In the genomic region with DNA sequence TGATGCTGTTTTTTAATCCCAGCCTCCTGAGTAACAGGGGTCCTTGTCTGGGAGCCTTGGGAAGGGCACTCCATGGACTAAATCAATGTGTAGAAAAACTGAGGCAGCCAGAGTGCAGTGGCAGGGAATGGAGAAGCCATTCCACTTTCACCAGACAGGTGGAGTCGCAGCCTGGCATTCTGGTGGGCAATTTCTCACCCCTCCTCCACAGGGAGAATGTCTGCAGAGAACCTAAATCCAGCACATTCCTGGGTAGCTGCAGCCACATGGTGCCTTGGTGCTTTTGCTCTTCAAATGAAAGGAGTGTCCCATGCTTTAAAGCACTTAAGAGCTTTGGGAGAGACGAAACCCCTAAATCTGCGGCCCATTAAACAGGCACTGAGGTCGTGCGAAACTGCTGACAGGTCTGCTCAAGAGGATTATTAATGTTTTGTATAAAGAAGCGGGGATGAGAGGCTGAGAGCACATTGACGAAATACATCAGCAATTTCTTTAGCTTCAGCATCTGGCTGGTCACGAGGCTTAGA, we compare ENCODE assay signal across 19 mouse cellular contexts.
DNase-seq lines count a peak whose midpoint lies in the region; ATAC-seq and TF ChIP-seq lines count a peak whose summit lies in the region.
"Had no signal": no experiment of that assay in that cellular context is flagged by ENCODE, and none has a peak within 500 bp of the region (broad histone marks: within the 10 kb centered on the region; RNA-seq: fewer than 3 reads in every experiment).

No protein-coding gene starts in this region.

- H3K9me3 ChIP-seq in hindbrain, embryonic 12.5 days (replicated peaks) = no peaks in the 10 kb centered on the region
- no peaks in the 10 kb centered on the region for H3K9me3 ChIP-seq in hindbrain, embryonic 10.5 days
- H3K9me3 ChIP-seq in midbrain, embryonic 13.5 days = no peaks in the 10 kb centered on the region
- H3K9me3 ChIP-seq in midbrain, embryonic 11.5 days (ENCODE audit: control insufficient read depth, low read length) = no peaks in the 10 kb centered on the region
- H3K9me3 ChIP-seq in hindbrain, postnatal 0 days (ENCODE audit: low read length) = no peaks in the 10 kb centered on the region
- no peaks in the 10 kb centered on the region for H3K9me3 ChIP-seq in stomach, postnatal 0 days (ENCODE audit: control insufficient read depth, low read length)
- H3K9me3 ChIP-seq: embryonic facial prominence, embryonic 12.5 days; G1E; kidney, embryonic 15.5 days; limb, embryonic 12.5 days; lung, embryonic 15.5 days had no signal

- intact Hi-C loops in heart, postnatal 14 days (cut with DNase I) = no loop called here

- H3K4me1 ChIP-seq in hindbrain, embryonic 12.5 days = peaks cover 10% of the 10 kb centered on the region
- peaks cover 9% of the 10 kb centered on the region for H3K4me1 ChIP-seq in hindbrain, embryonic 10.5 days (replicated peaks)
- H3K4me1 ChIP-seq in midbrain, embryonic 13.5 days (replicated peaks) = peaks cover 15% of the 10 kb centered on the region
- peaks cover 7% of the 10 kb centered on the region; the same call in 1 of the 2 replicates for H3K4me1 ChIP-seq in midbrain, embryonic 11.5 days (ENCODE audit: control insufficient read depth, insufficient read depth, low read length)
- peaks cover 4% of the 10 kb centered on the region; the same call in 1 of the 2 replicates for H3K4me1 ChIP-seq in hindbrain, postnatal 0 days (ENCODE audit: insufficient read depth, low read length)
- no peaks in the 10 kb centered on the region for H3K4me1 ChIP-seq in stomach, postnatal 0 days (replicated peaks; ENCODE audit: control insufficient read depth, insufficient read depth)
- H3K4me1 ChIP-seq: lung, embryonic 15.5 days had no signal

- peak; percentile 57 for TF ChIP-seq CTCF in hindbrain, postnatal 0 days (IDR thresholded peaks at IDR 0.05; ENCODE audit: low read depth)
- peak; percentile 34 for TF ChIP-seq CTCF in stomach, postnatal 0 days (IDR thresholded peaks at IDR 0.05; ENCODE audit: low read depth)

- H3K4me3 ChIP-seq in hindbrain, embryonic 12.5 days = no peak overlapping the region
- H3K4me3 ChIP-seq in hindbrain, embryonic 10.5 days = no peak overlapping the region
- 0 out of 2 replicates have a peak overlapping the region, but pooled peaks have one; percentile 20 for H3K4me3 ChIP-seq in midbrain, embryonic 13.5 days (replicated peaks)
- no peak overlapping the region for H3K4me3 ChIP-seq in midbrain, embryonic 11.5 days (ENCODE audit: low read depth, low read length)
- H3K4me3 ChIP-seq in hindbrain, postnatal 0 days (ENCODE audit: low read length) = no peak overlapping the region
- no peak overlapping the region for H3K4me3 ChIP-seq in stomach, postnatal 0 days (ENCODE audit: low read depth, low read length)
- H3K4me3 ChIP-seq: embryonic facial prominence, embryonic 12.5 days; heart, adult 2 months; kidney, embryonic 15.5 days; limb, embryonic 12.5 days; lung, embryonic 15.5 days had no signal

- peaks cover 24% of the 10 kb centered on the region for H3K36me3 ChIP-seq in hindbrain, embryonic 12.5 days
- H3K36me3 ChIP-seq in hindbrain, embryonic 10.5 days = peaks cover 55% of the 10 kb centered on the region
- peaks cover 34% of the 10 kb centered on the region for H3K36me3 ChIP-seq in midbrain, embryonic 13.5 days
- H3K36me3 ChIP-seq in midbrain, embryonic 11.5 days (ENCODE audit: control insufficient read depth, insufficient read depth, low read length) = no peaks in the 10 kb centered on the region
- peaks cover 22% of the 10 kb centered on the region for H3K36me3 ChIP-seq in hindbrain, postnatal 0 days (ENCODE audit: insufficient read depth, low read length)
- peaks cover 11% of the 10 kb centered on the region for H3K36me3 ChIP-seq in stomach, postnatal 0 days (ENCODE audit: control insufficient read depth, insufficient read depth, low read length)
- H3K36me3 ChIP-seq: G1E had no signal

- peak overlapping the region; percentile 15; the same call in 1 of the 2 replicates for H3K4me2 ChIP-seq in hindbrain, embryonic 12.5 days (replicated peaks)
- H3K4me2 ChIP-seq in midbrain, embryonic 13.5 days (replicated peaks) = peak overlapping the region; percentile 35
- H3K4me2 ChIP-seq in midbrain, embryonic 11.5 days = no peak overlapping the region
- peak overlapping the region; percentile 28 for H3K4me2 ChIP-seq in hindbrain, postnatal 0 days (ENCODE audit: low read depth, low read length)
- no peak overlapping the region for H3K4me2 ChIP-seq in stomach, postnatal 0 days (replicated peaks; ENCODE audit: low read depth)
- H3K4me2 ChIP-seq: embryonic facial prominence, embryonic 12.5 days; kidney, embryonic 15.5 days; limb, embryonic 12.5 days; lung, embryonic 15.5 days had no signal

- peak overlapping the region; percentile 55; the same call in 1 of the 2 replicates for H3K27ac ChIP-seq in hindbrain, embryonic 12.5 days
- H3K27ac ChIP-seq in hindbrain, embryonic 10.5 days = no peak overlapping the region
- peak overlapping the region; percentile 61 for H3K27ac ChIP-seq in midbrain, embryonic 13.5 days
- no peak overlapping the region for H3K27ac ChIP-seq in midbrain, embryonic 11.5 days (ENCODE audit: low read depth, low read length)
- H3K27ac ChIP-seq in hindbrain, postnatal 0 days = peak overlapping the region; percentile 32; the same call in 1 of the 2 replicates
- H3K27ac ChIP-seq in stomach, postnatal 0 days (replicated peaks) = no peak overlapping the region
- H3K27ac ChIP-seq: embryonic facial prominence, embryonic 12.5 days; heart, adult 2 months; kidney, embryonic 15.5 days; limb, embryonic 12.5 days; lung, embryonic 15.5 days had no signal

- no peak for DNase-seq in hindbrain, embryonic 10.5 days (ENCODE audit: low spot score)
- no peak for DNase-seq in midbrain, embryonic 11.5 days (ENCODE audit: low spot score, missing footprints)
- DNase-seq in hindbrain, postnatal 0 days (ENCODE audit: low spot score) = peak; percentile 42
- no peak for DNase-seq in stomach, postnatal 0 days (ENCODE audit: low spot score)
- no peak for DNase-seq in left cerebral cortex, adult 8-10 months (ENCODE audit: low spot score in 2 of 2)
- DNase-seq in heart, postnatal 14 days = no peak
- DNase-seq: cerebellum, adult 9-11 months; heart, adult 2 months; heart, postnatal 36 days; layer of hippocampus, adult 9-11 months; right cerebral cortex, postnatal 25 days; thymus, postnatal 4 days had no signal

- no peak overlapping the region for H3K9ac ChIP-seq in hindbrain, embryonic 12.5 days
- no peak overlapping the region for H3K9ac ChIP-seq in midbrain, embryonic 13.5 days (replicated peaks)
- no peak overlapping the region for H3K9ac ChIP-seq in midbrain, embryonic 11.5 days (ENCODE audit: low read length)
- H3K9ac ChIP-seq in hindbrain, postnatal 0 days (replicated peaks; ENCODE audit: low read length) = no peak overlapping the region
- H3K9ac ChIP-seq in stomach, postnatal 0 days (ENCODE audit: low read length) = no peak overlapping the region
- H3K9ac ChIP-seq: embryonic facial prominence, embryonic 12.5 days; kidney, embryonic 15.5 days; limb, embryonic 12.5 days; lung, embryonic 15.5 days had no signal

- H3K27me3 ChIP-seq in hindbrain, embryonic 12.5 days = no peaks in the 10 kb centered on the region
- H3K27me3 ChIP-seq in hindbrain, embryonic 10.5 days (ENCODE audit: insufficient read depth, poor library complexity, severe bottlenecking) = no peaks in the 10 kb centered on the region
- no peaks in the 10 kb centered on the region for H3K27me3 ChIP-seq in midbrain, embryonic 13.5 days
- H3K27me3 ChIP-seq in midbrain, embryonic 11.5 days (ENCODE audit: control insufficient read depth, insufficient read depth, low read length) = no peaks in the 10 kb centered on the region
- H3K27me3 ChIP-seq in hindbrain, postnatal 0 days (ENCODE audit: insufficient read depth, low read length) = no peaks in the 10 kb centered on the region
- no peaks in the 10 kb centered on the region for H3K27me3 ChIP-seq in stomach, postnatal 0 days (ENCODE audit: control insufficient read depth, insufficient read depth, low read length)
- H3K27me3 ChIP-seq: embryonic facial prominence, embryonic 12.5 days; kidney, embryonic 15.5 days; limb, embryonic 12.5 days; lung, embryonic 15.5 days had no signal

- 62% methylated on average over 8 of the region's 8 CpGs for WGBS in hindbrain, embryonic 12.5 days
- 84% methylated on average over 8 of the region's 8 CpGs for WGBS in hindbrain, embryonic 10.5 days
- WGBS in midbrain, embryonic 13.5 days = 40% methylated on average over 8 of the region's 8 CpGs
- WGBS in midbrain, embryonic 11.5 days = 76% methylated on average over 8 of the region's 8 CpGs
- 44% methylated on average over 8 of the region's 8 CpGs for WGBS in hindbrain, postnatal 0 days
- WGBS in stomach, postnatal 0 days = 32% methylated on average over 8 of the region's 8 CpGs

- TF ChIP-seq EP300 in stomach, postnatal 0 days (optimal IDR thresholded peaks at IDR 0.05) = no peak

- no peak for ATAC-seq in hindbrain, embryonic 12.5 days (ENCODE audit: low FRiP score)
- ATAC-seq in midbrain, embryonic 13.5 days = no peak; the same call in 1 of the 2 replicates
- ATAC-seq in midbrain, embryonic 11.5 days (ENCODE audit: low FRiP score) = no peak
- ATAC-seq in hindbrain, postnatal 0 days = 0 out of 2 replicates have a peak, but pooled peaks have one; percentile 49
- no peak; the same call in 1 of the 2 replicates for ATAC-seq in stomach, postnatal 0 days (ENCODE audit: low FRiP score, low TSS enrichment)

Comparison
In these comparisons a context has a peak if more than half of its experiments do, and no peak if none do; other contexts are left out.
1. H3K27ac ChIP-seq: peak in hindbrain, embryonic 12.5 days (single experiment), midbrain, embryonic 13.5 days (single experiment) and hindbrain, postnatal 0 days (single experiment); none in hindbrain, embryonic 10.5 days (single experiment), midbrain, embryonic 11.5 days (single experiment) and stomach, postnatal 0 days (single experiment).
2. H3K4me2 ChIP-seq: peak in hindbrain, embryonic 12.5 days (single experiment), midbrain, embryonic 13.5 days (single experiment) and hindbrain, postnatal 0 days (single experiment); none in midbrain, embryonic 11.5 days (single experiment) and stomach, postnatal 0 days (single experiment).